Mouse (Mus musculus) liver, embryonic 11.5 days (tissue): ENCODE data around the gene Bcl6b. TPM values are rescaled to one million over a fixed set of nuclear protein-coding genes. Genes with fewer than 3 reads are reported as not detected.

Source experiments
- ATAC-seq: fragments of 200-750 bp; cut with Nextera tagmentation; replicated peaks from 2 replicates; pipeline ENCODE4 v1.8.0; 2017; ENCODE audit warnings: moderate number of reproducible peaks, mild to moderate bottlenecking, moderate TSS enrichment, moderate library complexity; ENCODE audit not compliant: low FRiP score
- DNase-seq: peaks from one replicate; pipeline ENCODE4 v3.0.0-alpha.2; 2017; ENCODE audit warnings: low spot score
- H3K27ac ChIP-seq: fragments of 300-500 bp; sonication (generic); 2 replicates; pipeline ENCODE4 v1.5.1; 2014; ENCODE audit warnings: mild to moderate bottlenecking, low read depth, low read length, control low read depth
- H3K27me3 ChIP-seq: fragments of 300-500 bp; sonication (generic); replicated peaks from 2 replicates; pipeline ENCODE4 v1.6.1; 2014; ENCODE audit warnings: low read length, mixed read lengths; ENCODE audit not compliant: control insufficient read depth, insufficient read depth
- H3K36me3 ChIP-seq: fragments of 300-500 bp; sonication (generic); 2 replicates; pipeline ENCODE4 v1.6.1; 2014; ENCODE audit warnings: mild to moderate bottlenecking, low read length, moderate library complexity, mixed read lengths; ENCODE audit not compliant: control insufficient read depth, insufficient read depth
- H3K4me1 ChIP-seq: fragments of 300-500 bp; sonication (generic); replicated peaks from 2 replicates; pipeline ENCODE4 v1.6.1; 2014; ENCODE audit warnings: low read length, mixed read lengths; ENCODE audit not compliant: control insufficient read depth, insufficient read depth
- H3K4me2 ChIP-seq: fragments of 300-500 bp; sonication (generic); 2 replicates; pipeline ENCODE4 v1.6.1; 2014; ENCODE audit warnings: mild to moderate bottlenecking, control low read depth, moderate library complexity
- H3K4me3 ChIP-seq: fragments of 300-500 bp; sonication (generic); 2 replicates; pipeline ENCODE4 v1.5.1; 2014; ENCODE audit warnings: low read depth, low read length, control low read depth
- H3K9ac ChIP-seq: fragments of 300-500 bp; sonication (generic); 2 replicates; pipeline ENCODE4 v1.6.1; 2014; ENCODE audit warnings: low read depth, low read length, control low read depth
- H3K9me3 ChIP-seq: fragments of 300-500 bp; sonication (generic); 2 replicates; pipeline ENCODE4 v1.6.1; 2016; ENCODE audit warnings: low read length, inconsistent platforms, mixed read lengths; ENCODE audit not compliant: control insufficient read depth
- WGBS: fragments of 180-500 bp; shearing (Covaris S2); extraction: QIAGEN DNeasy Blood & Tissue Kit; methylation state at CpG from one replicate; pipeline ENCODE4 v1.1.7; 2014; 5-methylcytosine and 5-hydroxymethylcytosine counted together
- polyA plus RNA-seq: library from polyadenylated mRNA; unstranded; fragments of >200 nt; fragmentation: Nextera tagmentation; extraction: Ambion mirVana; gene quantifications from 2 replicates; pipeline ENCODE4 v1.2.1, GENCODE M21; 2014

Bcl6b gene
- polyA plus RNA-seq, 1 experiment from 2014 or later: 6.8 TPM

DNA sequence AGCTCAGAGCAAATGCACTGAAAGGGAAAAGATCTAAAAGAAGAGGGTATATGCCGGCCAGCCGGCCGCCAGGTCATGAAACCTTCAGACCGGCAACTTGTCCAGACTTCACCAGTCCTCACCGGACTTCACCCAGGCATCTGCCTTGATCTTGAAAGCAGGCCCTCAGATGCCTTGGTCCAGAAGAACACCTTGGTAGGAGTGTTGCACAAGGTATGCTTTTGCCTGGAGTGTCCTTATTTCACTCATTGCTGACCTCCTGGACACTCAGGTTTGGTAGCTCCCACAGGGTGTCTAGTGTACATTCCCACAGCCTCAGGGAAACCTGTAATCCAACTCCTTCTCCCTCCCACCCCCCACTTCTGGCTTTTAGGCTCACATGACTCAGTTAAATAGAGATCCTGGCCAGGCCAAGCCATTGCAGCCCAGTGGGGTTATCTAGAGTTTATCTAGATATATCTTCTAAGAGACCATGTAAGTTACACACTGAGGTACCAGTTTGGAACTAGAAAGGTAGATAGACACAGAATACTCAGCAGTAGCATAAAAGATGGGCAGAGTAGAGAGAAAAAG, 29.5 kb downstream of the Bcl6b start:
- Histone ChIP-seq H3K27me3 (no peaks in the 10 kb centered on the region; the same call in 1 of the 2 replicates), H3K4me2 (no peak overlapping the region), H3K27ac (no peak overlapping the region), H3K9ac (no peak overlapping the region), H3K4me1 (no peaks in the 10 kb centered on the region), H3K4me3 (no peak overlapping the region), H3K9me3 (no peaks in the 10 kb centered on the region), H3K36me3 (no peaks in the 10 kb centered on the region)
- ATAC-seq (no peak), DNase-seq (no peak)
- WGBS: 80% methylated on average over 5 of the region's 5 CpGs

DNA sequence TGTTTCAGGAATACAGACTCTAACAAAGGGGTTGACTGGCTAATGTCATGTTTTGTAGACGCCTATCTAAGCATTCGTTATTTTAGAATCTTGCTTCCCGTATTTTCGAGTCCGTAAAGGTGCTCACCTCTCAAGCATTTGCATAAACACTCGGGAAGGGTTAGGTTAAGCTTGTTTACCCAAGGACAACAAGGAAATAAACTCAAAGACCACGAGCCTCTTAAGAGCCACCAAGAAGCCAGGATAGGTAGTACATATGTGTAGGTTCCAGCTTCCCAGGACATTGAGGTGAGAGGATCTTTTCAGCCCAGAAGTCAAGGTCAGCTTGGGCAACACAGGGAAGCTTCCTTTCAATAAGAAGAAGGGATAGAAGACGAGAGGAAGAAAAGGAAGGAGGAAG, 30.5 kb downstream of the Bcl6b start:
- ATAC-seq (no peak), DNase-seq (no peak)
- H3K27me3 ChIP-seq: no peaks in the 10 kb centered on the region; the same call in 1 of the 2 replicates
- no peak overlapping the region for H3K4me2 ChIP-seq
- WGBS: 74% methylated on average over 8 of the region's 8 CpGs
- H3K4me1 ChIP-seq: no peaks in the 10 kb centered on the region
- H3K36me3 ChIP-seq: no peaks in the 10 kb centered on the region
- no peak overlapping the region for H3K9ac ChIP-seq
- no peak overlapping the region for H3K4me3 ChIP-seq
- H3K27ac ChIP-seq: no peak overlapping the region
- H3K9me3 ChIP-seq: no peaks in the 10 kb centered on the region

DNA sequence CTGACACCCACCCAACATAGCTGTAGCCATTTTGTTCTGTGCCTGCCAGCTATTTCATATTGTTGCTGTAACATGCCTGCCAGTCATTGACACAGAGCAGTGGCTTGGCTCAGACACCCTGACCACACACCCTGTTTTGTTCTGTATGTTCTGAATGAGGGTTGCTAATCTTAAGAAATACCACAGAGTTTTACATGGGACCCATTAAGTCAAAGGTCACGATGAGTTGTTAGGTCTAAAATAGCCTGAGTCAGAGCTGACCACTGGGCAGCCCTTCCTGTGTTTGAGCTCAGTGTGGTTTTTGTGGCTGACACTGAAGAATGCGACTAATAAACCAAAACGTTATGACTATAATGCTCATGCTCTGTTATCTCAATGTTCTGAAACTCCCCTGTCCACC, 31.3 kb downstream of the Bcl6b start:
- no peak overlapping the region for H3K4me2 ChIP-seq
- DNase-seq (no peak), ATAC-seq (no peak)
- H3K4me1 ChIP-seq: no peaks in the 10 kb centered on the region
- H3K36me3 ChIP-seq: no peaks in the 10 kb centered on the region
- WGBS: 44% methylated on average over 3 of the region's 3 CpGs
- no peaks in the 10 kb centered on the region; the same call in 1 of the 2 replicates for H3K27me3 ChIP-seq
- no peak overlapping the region for H3K4me3 ChIP-seq
- H3K27ac ChIP-seq: no peak overlapping the region
- H3K9me3 ChIP-seq: no peaks in the 10 kb centered on the region
- no peak overlapping the region for H3K9ac ChIP-seq

DNA sequence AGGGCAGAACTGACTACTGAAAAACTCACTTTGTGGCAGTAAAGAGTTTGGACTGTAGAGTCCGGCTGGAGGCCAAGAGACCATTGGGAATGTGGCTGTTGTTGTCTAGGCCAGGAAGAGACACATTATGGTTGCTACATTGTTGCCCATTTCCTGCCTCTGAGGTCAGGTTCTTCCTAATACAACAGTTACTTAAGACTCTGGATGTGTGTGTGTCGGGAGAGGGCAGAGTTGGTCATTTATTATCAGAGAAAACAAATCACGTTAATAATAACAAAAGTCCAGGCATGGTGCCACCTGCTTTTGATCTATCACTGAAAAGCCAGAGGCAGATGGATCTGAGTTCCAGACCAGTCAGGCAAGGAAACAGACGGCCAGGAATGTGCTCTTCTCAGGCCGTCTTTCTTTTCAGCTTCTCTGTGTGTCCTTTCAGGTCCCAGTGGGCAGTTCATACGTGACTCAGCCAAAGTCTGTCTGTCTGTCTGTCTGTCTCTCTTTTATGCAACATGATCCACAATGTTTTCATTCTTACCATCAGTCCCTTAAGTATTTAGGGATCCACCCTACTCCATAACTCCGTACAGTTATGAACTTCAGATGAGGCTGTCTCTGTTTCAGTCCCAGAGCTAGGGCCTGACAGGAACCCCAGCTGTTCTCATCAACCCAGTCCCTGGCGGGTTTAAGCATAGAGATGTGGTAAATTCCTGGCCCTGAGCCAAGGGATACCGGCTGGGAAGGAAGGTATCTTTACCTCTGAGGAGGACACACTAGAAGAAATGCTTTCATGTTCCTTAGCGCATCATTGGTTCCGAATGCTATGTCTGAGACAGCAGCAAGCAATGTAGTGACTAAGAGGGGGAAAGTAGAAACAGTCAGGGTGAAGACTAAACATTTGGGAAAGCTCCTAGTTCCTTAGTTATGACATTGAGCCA, 36.0 kb downstream of the Bcl6b start:
- ATAC-seq (no peak), DNase-seq (no peak)
- H3K36me3 ChIP-seq: no peaks in the 10 kb centered on the region
- H3K4me3 ChIP-seq: no peak overlapping the region
- no peak overlapping the region for H3K9ac ChIP-seq
- H3K27ac ChIP-seq: no peak overlapping the region
- H3K9me3 ChIP-seq: no peaks in the 10 kb centered on the region
- H3K4me2 ChIP-seq: no peak overlapping the region
- H3K4me1 ChIP-seq: no peaks in the 10 kb centered on the region
- 65% methylated on average over 11 of the region's 11 CpGs for WGBS
- no peaks in the 10 kb centered on the region for H3K27me3 ChIP-seq

DNA sequence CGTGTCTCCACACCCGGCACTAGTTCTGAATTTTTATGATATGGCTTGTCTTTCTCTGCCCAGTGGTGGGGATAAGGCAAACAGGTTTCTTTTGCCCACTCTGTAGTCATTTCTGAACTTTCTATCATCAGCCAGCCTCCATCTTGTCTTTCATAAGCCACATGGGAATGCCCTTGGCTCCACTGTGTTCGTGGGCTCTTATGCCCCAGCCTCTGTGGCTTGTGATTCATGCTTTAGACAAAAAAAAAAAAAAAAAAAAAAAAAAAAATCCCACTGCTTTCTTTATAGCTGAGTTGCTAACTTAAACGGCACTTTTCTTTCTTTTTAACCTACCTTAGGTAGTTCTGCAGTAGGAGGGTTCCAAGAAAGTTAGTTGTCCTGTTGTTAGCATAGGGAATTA, 37.4 kb downstream of the Bcl6b start:
- Histone ChIP-seq H3K4me2 (no peak overlapping the region), H3K4me1 (no peaks in the 10 kb centered on the region), H3K9me3 (no peaks in the 10 kb centered on the region), H3K27me3 (no peaks in the 10 kb centered on the region), H3K36me3 (no peaks in the 10 kb centered on the region), H3K4me3 (no peak overlapping the region), H3K9ac (no peak overlapping the region), H3K27ac (no peak overlapping the region)
- WGBS: 74% methylated on average over 4 of the region's 4 CpGs
- DNase-seq (no peak), ATAC-seq (no peak)

DNA sequence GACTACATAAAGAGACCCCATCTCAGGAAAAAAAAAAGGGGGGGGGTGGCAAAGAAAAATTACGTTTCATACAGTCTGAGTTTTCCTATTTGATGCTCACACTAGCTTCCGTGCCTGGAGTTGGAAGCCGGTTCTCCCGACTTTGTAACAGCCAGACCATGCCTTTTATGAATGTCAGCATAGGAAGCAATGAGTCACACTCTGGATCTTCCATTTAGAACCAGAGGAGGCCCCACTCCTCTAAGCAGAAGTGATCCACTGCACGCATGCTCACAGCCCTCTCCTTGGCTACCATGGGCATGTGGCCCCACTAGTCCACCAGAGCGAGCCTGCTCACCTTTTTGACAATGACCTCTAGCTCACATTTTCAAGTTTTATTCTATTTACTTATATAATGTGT, 38.4 kb downstream of the Bcl6b start:
- no peak for ATAC-seq
- Histone ChIP-seq H3K27ac (no peak overlapping the region), H3K9ac (no peak overlapping the region), H3K4me3 (no peak overlapping the region), H3K27me3 (no peaks in the 10 kb centered on the region), H3K4me1 (no peaks in the 10 kb centered on the region), H3K4me2 (no peak overlapping the region), H3K36me3 (no peaks in the 10 kb centered on the region), H3K9me3 (no peaks in the 10 kb centered on the region)
- 81% methylated on average over 6 of the region's 6 CpGs for WGBS
- DNase-seq: no peak

DNA sequence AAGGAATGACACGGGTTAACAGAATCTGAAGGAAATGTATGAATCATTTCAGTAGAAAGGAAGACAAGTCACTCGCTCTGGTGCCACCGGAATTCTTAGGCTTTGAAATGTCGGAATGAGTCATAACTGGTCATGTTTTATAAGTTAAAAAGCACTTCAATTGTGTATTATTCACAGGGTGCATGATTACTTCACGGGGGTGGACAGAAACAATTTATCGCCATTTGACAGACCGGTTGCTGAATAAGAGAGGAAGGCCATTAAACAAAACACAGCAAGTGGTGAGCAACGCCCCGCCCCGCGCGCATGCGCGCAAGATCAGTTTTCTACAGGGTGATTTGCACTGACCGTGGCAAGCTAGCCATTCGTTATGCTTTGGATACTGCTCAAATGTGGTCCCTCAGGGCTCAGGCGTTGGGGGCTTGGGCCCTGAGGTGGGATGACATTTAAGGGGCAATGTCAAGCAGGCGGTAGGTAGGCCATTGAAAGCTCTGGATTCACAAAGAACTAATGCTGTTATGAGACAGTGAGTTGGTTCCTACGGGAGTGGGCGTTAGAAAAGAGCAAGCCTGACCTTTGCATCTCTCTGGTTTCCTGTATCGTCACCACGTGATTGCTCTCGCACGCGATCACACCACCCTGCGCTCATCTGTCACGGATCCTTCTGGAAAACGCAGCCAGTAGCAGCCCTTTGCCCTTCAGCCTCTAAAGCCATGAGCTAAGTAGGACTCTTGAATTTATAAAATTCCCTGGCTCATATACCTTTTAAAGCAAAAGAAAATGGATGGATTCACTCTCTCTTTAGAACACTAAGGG, 40.1 kb downstream of the Bcl6b start:
- WGBS: 84% methylated on average over 28 of the region's 28 CpGs
- H3K27ac ChIP-seq: no peak overlapping the region
- H3K27me3 ChIP-seq: no peaks in the 10 kb centered on the region
- no peak overlapping the region for H3K4me2 ChIP-seq
- ATAC-seq: no peak
- no peaks in the 10 kb centered on the region for H3K36me3 ChIP-seq
- H3K4me1 ChIP-seq: no peaks in the 10 kb centered on the region
- H3K4me3 ChIP-seq: no peak overlapping the region
- no peak overlapping the region for H3K9ac ChIP-seq
- DNase-seq: no peak
- H3K9me3 ChIP-seq: no peaks in the 10 kb centered on the region

DNA sequence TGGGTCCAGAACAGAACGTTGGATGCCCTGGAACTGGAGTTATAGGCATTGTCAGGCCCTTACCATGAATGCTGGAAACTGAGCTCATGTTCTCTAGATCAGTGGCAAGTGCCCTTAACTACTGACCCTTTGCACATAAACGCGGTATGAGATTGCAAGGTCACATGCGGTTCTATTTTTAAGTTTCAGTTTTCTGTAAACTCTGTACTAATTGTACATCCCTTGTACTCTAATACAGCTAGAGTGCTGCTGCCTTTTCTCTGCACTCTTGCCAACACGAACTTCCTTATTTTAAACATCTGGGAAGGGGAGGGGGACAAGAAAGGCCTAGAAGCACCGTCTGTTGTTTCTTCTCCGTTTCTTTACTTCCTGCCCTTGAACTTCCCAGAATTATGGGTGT, 44.5 kb downstream of the Bcl6b start:
- H3K36me3 ChIP-seq: no peaks in the 10 kb centered on the region
- no peak overlapping the region for H3K27ac ChIP-seq
- ATAC-seq (no peak), DNase-seq (no peak)
- H3K27me3 ChIP-seq: no peaks in the 10 kb centered on the region
- no peaks in the 10 kb centered on the region for H3K4me1 ChIP-seq
- no peak overlapping the region for H3K4me3 ChIP-seq
- 56% methylated on average over 7 of the region's 7 CpGs for WGBS
- H3K4me2 ChIP-seq: no peak overlapping the region
- no peaks in the 10 kb centered on the region for H3K9me3 ChIP-seq
- H3K9ac ChIP-seq: no peak overlapping the region
